ENCODE assay signal across 10 mouse cellular contexts in the genomic region with DNA sequence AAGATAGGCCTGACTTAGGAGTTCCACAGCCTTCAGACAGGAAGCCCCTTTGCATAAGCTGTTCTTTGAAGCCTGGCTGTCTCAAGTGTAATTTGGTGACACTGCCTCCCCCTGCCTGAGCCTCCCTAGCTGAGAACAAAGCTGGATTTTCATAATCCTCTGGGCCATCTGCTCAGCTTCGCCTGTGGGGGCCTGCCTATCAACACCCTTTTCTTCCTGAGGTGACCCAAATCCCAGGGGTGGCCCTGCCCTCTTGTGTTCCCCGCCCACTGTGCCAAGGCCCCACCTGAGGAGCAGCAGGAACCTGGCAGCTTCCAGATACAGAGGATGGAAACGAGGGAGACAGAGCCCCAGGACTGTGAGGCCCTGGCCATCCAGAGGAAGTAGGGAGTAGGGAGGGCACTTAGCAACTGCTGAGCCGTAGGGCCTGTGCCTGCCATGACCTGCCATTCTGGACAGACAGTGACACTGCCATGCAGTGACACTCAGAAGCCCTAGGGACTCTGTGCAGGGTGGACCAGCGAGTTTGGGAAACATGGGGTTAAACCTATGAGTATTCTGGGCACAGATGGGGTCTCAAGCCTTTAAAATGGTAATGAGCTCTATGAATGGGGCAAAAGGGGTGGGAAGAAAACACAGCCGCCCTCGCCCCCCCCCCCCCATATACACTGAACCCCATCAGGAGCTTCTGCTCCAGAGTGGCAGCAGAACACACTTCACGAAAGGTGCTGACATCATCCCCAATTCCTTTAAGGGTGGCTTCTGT. TPM values are rescaled to one million over a fixed set of nuclear protein-coding genes. Genes with fewer than 3 reads are reported as not detected.
DNase-seq lines count a peak whose midpoint lies in the region; ATAC-seq lines count a peak whose summit lies in the region.
"Had no signal": no experiment of that assay in that cellular context is flagged by ENCODE, and none has a peak within 500 bp of the region (broad histone marks: within the 10 kb centered on the region; RNA-seq: fewer than 3 reads in every experiment).

No protein-coding gene starts in this region.

- peak overlapping the region; percentile 78 for H3K27ac ChIP-seq in forebrain, embryonic 10.5 days
- peak overlapping the region; percentile 31; the same call in 1 of the 2 replicates for H3K27ac ChIP-seq in liver, embryonic 13.5 days
- H3K27ac ChIP-seq: kidney, postnatal 0 days had no signal

- no peak overlapping the region; the same call in 1 of the 2 replicates for H3K4me3 ChIP-seq in forebrain, embryonic 10.5 days
- no peak overlapping the region for H3K4me3 ChIP-seq in liver, embryonic 13.5 days (replicated peaks)
- H3K4me3 ChIP-seq: myocyte had no signal

- peak; percentile 74 for DNase-seq in T-cell, adult 2 months (ENCODE audit: low spot score)
- DNase-seq in forebrain, embryonic 10.5 days (ENCODE audit: extremely low spot score, low spot score), result peak; percentile 31
- DNase-seq in liver, embryonic 13.5 days, result peak; percentile 47
- DNase-seq in retina, adult 2 months (ENCODE audit: low read depth, low spot score), result peak; percentile 96
- DNase-seq in kidney, postnatal 10 days, result no peak
- DNase-seq in gastrocnemius, postnatal 36 days, result no peak
- DNase-seq in cerebellum, postnatal 14 days, result no peak
- no peak for DNase-seq in right cerebral cortex, adult 18-20 months

- H3K27me3 ChIP-seq in forebrain, embryonic 10.5 days (ENCODE audit: poor library complexity, severe bottlenecking), result no peaks in the 10 kb centered on the region
- no peaks in the 10 kb centered on the region for H3K27me3 ChIP-seq in liver, embryonic 13.5 days

- no peaks in the 10 kb centered on the region for H3K9me3 ChIP-seq in forebrain, embryonic 10.5 days
- no peaks in the 10 kb centered on the region for H3K9me3 ChIP-seq in liver, embryonic 13.5 days (replicated peaks)

- peaks cover 45% of the 10 kb centered on the region for H3K36me3 ChIP-seq in forebrain, embryonic 10.5 days (replicated peaks)
- H3K36me3 ChIP-seq in liver, embryonic 13.5 days, result peaks cover 7% of the 10 kb centered on the region; the same call in 1 of the 2 replicates

- intact Hi-C loops in gastrocnemius, postnatal 36 days (cut with DNase I), result no loop called here

- peaks cover 46% of the 10 kb centered on the region for H3K4me1 ChIP-seq in forebrain, embryonic 10.5 days
- peaks cover 45% of the 10 kb centered on the region for H3K4me1 ChIP-seq in liver, embryonic 13.5 days (replicated peaks)

- H3K4me2 ChIP-seq in liver, embryonic 13.5 days, result no peak overlapping the region

- WGBS in forebrain, embryonic 10.5 days, result 18% methylated on average over 8 of the region's 8 CpGs
- 46% methylated on average over 8 of the region's 8 CpGs for WGBS in liver, embryonic 13.5 days (ENCODE audit: insufficient replicate concordance)

- ATAC-seq in liver, embryonic 13.5 days (ENCODE audit: low read depth), result peak; percentile 33

- 0 out of 2 replicates have a peak overlapping the region, but pooled peaks have one; percentile 20 for H3K9ac ChIP-seq in liver, embryonic 13.5 days

RNA-seq across cellular contexts. Expression of a gene that starts 13.8 kb away (rescaled TPM):
- 10.2 and 13.1 TPM in 2 replicates for polyA plus RNA-seq in forebrain, embryonic 10.5 days (2016; fragmentation: Nextera tagmentation; extraction: Ambion mirVana)
- polyA plus RNA-seq in liver, embryonic 13.5 days (2015; fragmentation: Nextera tagmentation; extraction: Ambion mirVana), result 3.0 and 3.8 TPM in 2 replicates
- total RNA-seq in gastrocnemius, postnatal 36 days (2021), result 1 to 10 TPM; 1.4 to 1.5 TPM

RNA-seq across cellular contexts. Expression of a gene that starts 27.1 kb away (rescaled TPM):
- polyA plus RNA-seq in forebrain, embryonic 10.5 days (2016; fragmentation: Nextera tagmentation; extraction: Ambion mirVana), result not detected in 2 replicates
- polyA plus RNA-seq in liver, embryonic 13.5 days (2015; fragmentation: Nextera tagmentation; extraction: Ambion mirVana), result not detected in 2 replicates
- total RNA-seq in gastrocnemius, postnatal 36 days (2021), result under 1 TPM in 1 of 2 experiments, not detected in 1; 0.36 TPM
- polyA plus RNA-seq: kidney, postnatal 0 days; myocyte had no signal

RNA-seq across cellular contexts. Expression of a gene that starts 33.3 kb away (rescaled TPM):
- polyA plus RNA-seq in forebrain, embryonic 10.5 days (2016; fragmentation: Nextera tagmentation; extraction: Ambion mirVana), result not detected in 2 replicates
- polyA plus RNA-seq in liver, embryonic 13.5 days (2015; fragmentation: Nextera tagmentation; extraction: Ambion mirVana), result not detected in 2 replicates
- not detected for total RNA-seq in gastrocnemius, postnatal 36 days (2021)
- polyA plus RNA-seq: kidney, postnatal 0 days had no signal

RNA-seq across cellular contexts. Expression of a gene that starts 44.9 kb away (rescaled TPM):
- not detected in 2 replicates for polyA plus RNA-seq in forebrain, embryonic 10.5 days (2016; fragmentation: Nextera tagmentation; extraction: Ambion mirVana)
- not detected in 2 replicates for polyA plus RNA-seq in liver, embryonic 13.5 days (2015; fragmentation: Nextera tagmentation; extraction: Ambion mirVana)
- total RNA-seq in gastrocnemius, postnatal 36 days (2021), result under 1 TPM; 0.36 to 0.44 TPM
- polyA plus RNA-seq: kidney, postnatal 0 days; myocyte had no signal

Comparison
In these comparisons a context has a peak if more than half of its experiments do, and no peak if none do; other contexts are left out.
1. DNase-seq: peak in T-cell, adult 2 months (single experiment), forebrain, embryonic 10.5 days (single experiment), liver, embryonic 13.5 days (single experiment) and retina, adult 2 months (single experiment); none in kidney, postnatal 10 days (single experiment), gastrocnemius, postnatal 36 days (0 of 2), cerebellum, postnatal 14 days (0 of 2) and right cerebral cortex, adult 18-20 months (single experiment).